Mouse (Mus musculus) cerebellum, adult 2 months (tissue): ENCODE measurements around the gene I0C0044D17Rik.

Experiments used
- CTCF ChIP-seq: fragments of 200-500 bp; IDR thresholded peaks from 2 replicates; pipeline ENCODE4 v1.5.1; 2011; ENCODE audit warnings: low read depth, mild to moderate bottlenecking, control low read depth, low read length, moderate library complexity, borderline replicate concordance; ENCODE audit not compliant: insufficient read depth
- POLR2A ChIP-seq: fragments of 200-500 bp; IDR thresholded peaks from 2 replicates; pipeline ENCODE4 v1.6.1; 2011; ENCODE audit warnings: low read length, control low read depth, borderline replicate concordance; ENCODE audit not compliant: insufficient read depth

GRCm38 (mm10) chr4:98776721-98777427, 46.8 kb downstream of the I0C0044D17Rik start:
- no peak for TF ChIP-seq POLR2A
- no peak for TF ChIP-seq CTCF
